Mouse (Mus musculus) forebrain, embryonic 14.5 days (tissue): ENCODE measurements around the gene Ppp5c. TPM values are rescaled to one million over a fixed set of nuclear protein-coding genes. Genes with fewer than 3 reads are reported as not detected.
A peak's percentile ranks its signal among the peaks of the same experiment; 100 is the strongest.

ENCODE experiments used
- ATAC-seq: fragments of 200-750 bp; cut with Nextera tagmentation; 2 replicates; pipeline ENCODE4 v1.8.0; 2017; ENCODE audit warnings: mild to moderate bottlenecking, moderate library complexity
- DNase-seq: peaks from one replicate; pipeline ENCODE4 v3.0.0-alpha.2; 2015; ENCODE audit warnings: low spot score
- H3K27ac ChIP-seq: fragments of 300-500 bp; sonication (generic); 2 replicates; pipeline ENCODE4 v1.5.1; 2014; ENCODE audit warnings: low read depth, mild to moderate bottlenecking, control low read depth, low read length, moderate library complexity
- H3K27me3 ChIP-seq: fragments of 300-500 bp; sonication (generic); replicated peaks from 2 replicates; pipeline ENCODE4 v1.6.1; 2014; ENCODE audit warnings: low read length, control low read depth, mixed read lengths; ENCODE audit not compliant: control insufficient read depth, insufficient read depth
- H3K36me3 ChIP-seq: fragments of 300-500 bp; sonication (generic); 2 replicates; pipeline ENCODE4 v1.6.1; 2014; ENCODE audit warnings: low read length, control low read depth; ENCODE audit not compliant: control insufficient read depth, insufficient read depth
- H3K4me1 ChIP-seq: fragments of 300-500 bp; sonication (generic); 2 replicates; pipeline ENCODE4 v1.6.1; 2014; ENCODE audit warnings: antibody characterized with exemption, low read length, control low read depth; ENCODE audit not compliant: control insufficient read depth, insufficient read depth
- H3K4me2 ChIP-seq: fragments of 300-500 bp; sonication (generic); 2 replicates; pipeline ENCODE4 v1.6.1; 2014; ENCODE audit warnings: mild to moderate bottlenecking, control low read depth, low read length
- H3K4me3 ChIP-seq: fragments of 300-500 bp; sonication (generic); 2 replicates; pipeline ENCODE4 v1.5.1; 2014; ENCODE audit warnings: low read depth, low read length, control low read depth
- H3K9ac ChIP-seq: fragments of 300-500 bp; sonication (generic); 2 replicates; pipeline ENCODE4 v1.6.1; 2014; ENCODE audit warnings: mild to moderate bottlenecking, low read length, control low read depth, moderate library complexity
- H3K9me3 ChIP-seq: fragments of 300-500 bp; sonication (generic); replicated peaks from 2 replicates; pipeline ENCODE4 v1.6.1; 2016; ENCODE audit warnings: low read length, control low read depth, mixed read lengths; ENCODE audit not compliant: control insufficient read depth
- WGBS: fragments of 180-500 bp; shearing (Covaris S2); extraction: QIAGEN DNeasy Blood & Tissue Kit; methylation state at CpG from one replicate; pipeline ENCODE4 v1.1.7; 2014; 5-methylcytosine and 5-hydroxymethylcytosine counted together
- polyA plus RNA-seq: library from polyadenylated mRNA; unstranded; fragments of >200 nt; fragmentation: Nextera tagmentation; extraction: Ambion mirVana; gene quantifications from 2 replicates; pipeline ENCODE4 v1.2.1, GENCODE M21; 2014

Ppp5c gene
- polyA plus RNA-seq, 1 experiment from 2014 or later: 112 TPM

GRCm38 (mm10) chr7:16994400-16994799 lies 33.3 kb downstream of the Ppp5c start:
- 6% methylated on average over 20 of the region's 20 CpGs for WGBS
- no peak overlapping the region; the same call in 1 of the 2 replicates for H3K27ac ChIP-seq
- DNase-seq: no peak

GRCm38 (mm10) chr7:16993651-16994399 lies 33.9 kb downstream of the Ppp5c start:
- H3K4me1 ChIP-seq: peaks cover 14% of the 10 kb centered on the region

More at GRCm38 (mm10) chr7:16994400-16994799, 33.3 kb downstream of the Ppp5c start:
- no peak for ATAC-seq
- no peaks in the 10 kb centered on the region for H3K36me3 ChIP-seq
- H3K9me3 ChIP-seq: no peaks in the 10 kb centered on the region
- H3K4me1 ChIP-seq: peaks cover 14% of the 10 kb centered on the region
- H3K4me2 ChIP-seq: peak overlapping the region; percentile 49
- peak overlapping the region; percentile 69 for H3K9ac ChIP-seq
- H3K27me3 ChIP-seq: no peaks in the 10 kb centered on the region
- H3K4me3 ChIP-seq: peak overlapping the region; percentile 39

GRCm38 (mm10) chr7:16992451-16992807 lies 35.3 kb downstream of the Ppp5c start, which contains the start of gene Ccdc8:
TSS of gene Ccdc8 (plus strand) at chr7:16992708.
- ATAC-seq: no peak
- 97% methylated on average over 5 of the region's 5 CpGs for WGBS
- H3K4me3 ChIP-seq: peak within 1 kb of the TSS; percentile 39; the same call in 1 of the 2 replicates
- DNase-seq: no peak
- peaks cover 25% of the 10 kb centered on the region for H3K4me1 ChIP-seq
- peak within 1 kb of the TSS; percentile 68 for H3K27ac ChIP-seq
- peak within 1 kb of the TSS; percentile 69; the same call in 1 of the 2 replicates for H3K9ac ChIP-seq
- no peaks in the 10 kb centered on the region for H3K27me3 ChIP-seq
- H3K9me3 ChIP-seq: no peaks in the 10 kb centered on the region
- peak within 1 kb of the TSS; percentile 49; the same call in 1 of the 2 replicates for H3K4me2 ChIP-seq
- no peaks in the 10 kb centered on the region for H3K36me3 ChIP-seq

More at GRCm38 (mm10) chr7:16993651-16994399, 33.9 kb downstream of the Ppp5c start:
- DNase-seq (peak; percentile 82), ATAC-seq (peak; percentile 89)
- 1% methylated on average over 27 of the region's 27 CpGs for WGBS
- H3K27ac ChIP-seq: no peak overlapping the region; the same call in 1 of the 2 replicates
- H3K4me2 ChIP-seq: peak overlapping the region; percentile 49
- no peaks in the 10 kb centered on the region for H3K27me3 ChIP-seq
- peak overlapping the region; percentile 39 for H3K4me3 ChIP-seq
- peak overlapping the region; percentile 69 for H3K9ac ChIP-seq
- no peaks in the 10 kb centered on the region for H3K9me3 ChIP-seq
- no peaks in the 10 kb centered on the region for H3K36me3 ChIP-seq

- peak; percentile 85 for DNase-seq
- Histone ChIP-seq H3K27ac (peak overlapping the region; percentile 68), H3K4me3 (no peak overlapping the region), H3K9me3 (no peaks in the 10 kb centered on the region), H3K4me1 (peaks cover 27% of the 10 kb centered on the region), H3K36me3 (no peaks in the 10 kb centered on the region), H3K27me3 (no peaks in the 10 kb centered on the region), H3K4me2 (0 out of 2 replicates have a peak overlapping the region, but pooled peaks have one; percentile 10), H3K9ac (peak overlapping the region; percentile 3; the same call in 1 of the 2 replicates)
- ATAC-seq: peak; percentile 61
- 50% methylated on average over 18 of the region's 18 CpGs for WGBS
These were observed 35.9 kb downstream of the Ppp5c start for GRCm38 (mm10) chr7:16991681-16992450.

GRCm38 (mm10) chr7:16990006-16990744 lies 37.5 kb downstream of the Ppp5c start:
- H3K4me3 ChIP-seq: no peak overlapping the region
- H3K4me1 ChIP-seq: peaks cover 26% of the 10 kb centered on the region
- no peaks in the 10 kb centered on the region for H3K36me3 ChIP-seq
- DNase-seq (no peak), ATAC-seq (no peak)
- no peaks in the 10 kb centered on the region for H3K27me3 ChIP-seq
- H3K9me3 ChIP-seq: no peaks in the 10 kb centered on the region
- no peak overlapping the region for H3K4me2 ChIP-seq
- no peak overlapping the region for H3K9ac ChIP-seq
- peak overlapping the region; percentile 54; the same call in 1 of the 2 replicates for H3K27ac ChIP-seq
- WGBS: 40% methylated on average over 15 of the region's 15 CpGs

GRCm38 (mm10) chr7:16988405-16988804 lies 39.3 kb downstream of the Ppp5c start:
- H3K4me3 ChIP-seq: no peak overlapping the region
- H3K9ac ChIP-seq: no peak overlapping the region; the same call in 1 of the 2 replicates
- 0 out of 2 replicates have a peak, but pooled peaks have one; percentile 21 for ATAC-seq
- DNase-seq: peak; percentile 76
- H3K4me2 ChIP-seq: no peak overlapping the region
- peaks cover 26% of the 10 kb centered on the region for H3K4me1 ChIP-seq
- peak overlapping the region; percentile 74 for H3K27ac ChIP-seq
- 33% methylated on average over 3 of the region's 3 CpGs for WGBS
- no peaks in the 10 kb centered on the region for H3K9me3 ChIP-seq
- H3K36me3 ChIP-seq: no peaks in the 10 kb centered on the region
- no peaks in the 10 kb centered on the region for H3K27me3 ChIP-seq

- H3K4me3 ChIP-seq: no peak overlapping the region
- 0 out of 2 replicates have a peak, but pooled peaks have one; percentile 35 for ATAC-seq
- H3K4me1 ChIP-seq: peaks cover 26% of the 10 kb centered on the region
- WGBS: 33% methylated on average over 7 of the region's 7 CpGs
- no peak overlapping the region; the same call in 1 of the 2 replicates for H3K9ac ChIP-seq
- no peaks in the 10 kb centered on the region for H3K27me3 ChIP-seq
- H3K27ac ChIP-seq: peak overlapping the region; percentile 74
- peak; percentile 56 for DNase-seq
- no peaks in the 10 kb centered on the region for H3K36me3 ChIP-seq
- H3K9me3 ChIP-seq: no peaks in the 10 kb centered on the region
- peak overlapping the region; percentile 8; the same call in 1 of the 2 replicates for H3K4me2 ChIP-seq
These were observed 40.1 kb downstream of the Ppp5c start for GRCm38 (mm10) chr7:16987541-16988149.
